Mouse (Mus musculus): ENCODE measurements at regions not wholly inside any gene's neighbourhood (a gene's known extent, or its start where the extent isn't known, plus 50 kb on each side); places are given as distances from the start of the nearest gene placed in this dataset.
A peak's percentile ranks its signal among the peaks of the same experiment; 100 is the strongest.

- no peak for TF ChIP-seq GATA1 (IDR thresholded peaks at IDR 0.05; ENCODE audit: low read length)
Measured at GRCm38 (mm10) chr5:64610562-64611405, 192.4 kb upstream of the Klf3 start.

GRCm38 (mm10) chr5:64612017-64612416, 191.2 kb upstream of the Klf3 start:
- no peak for TF ChIP-seq GATA1 (IDR thresholded peaks at IDR 0.05; ENCODE audit: low read length)

GRCm38 (mm10) chr5:64613696-64614095, 189.5 kb upstream of the Klf3 start:
- no peak for TF ChIP-seq GATA1 (IDR thresholded peaks at IDR 0.05; ENCODE audit: low read length)

- no peak for TF ChIP-seq GATA1 (IDR thresholded peaks at IDR 0.05; ENCODE audit: low read length)
Measured at GRCm38 (mm10) chr5:64618126-64618525, 185.1 kb upstream of the Klf3 start.

- no peak for TF ChIP-seq GATA1 (IDR thresholded peaks at IDR 0.05; ENCODE audit: low read length)
Measured at GRCm38 (mm10) chr5:64619752-64620151, 183.4 kb upstream of the Klf3 start.

- no peak for TF ChIP-seq GATA1 (IDR thresholded peaks at IDR 0.05; ENCODE audit: low read length)
Measured at GRCm38 (mm10) chr5:64620726-64621125, 182.5 kb upstream of the Klf3 start.

GRCm38 (mm10) chr5:64621386-64621785, 181.8 kb upstream of the Klf3 start:
- TF ChIP-seq GATA1 (IDR thresholded peaks at IDR 0.05; ENCODE audit: low read length), result no peak

- no peak for TF ChIP-seq GATA1 (IDR thresholded peaks at IDR 0.05; ENCODE audit: low read length)
Measured at GRCm38 (mm10) chr5:64623653-64624052, 179.5 kb upstream of the Klf3 start.

GRCm38 (mm10) chr5:64624205-64624604, 179.0 kb upstream of the Klf3 start:
- no peak for TF ChIP-seq GATA1 (IDR thresholded peaks at IDR 0.05; ENCODE audit: low read length)

- no peak for TF ChIP-seq GATA1 (IDR thresholded peaks at IDR 0.05; ENCODE audit: low read length)
Measured at GRCm38 (mm10) chr5:64625421-64625820, 177.8 kb upstream of the Klf3 start.

GRCm38 (mm10) chr5:64625841-64626298, 177.3 kb upstream of the Klf3 start:
- TF ChIP-seq GATA1 (IDR thresholded peaks at IDR 0.05; ENCODE audit: low read length), result peak; percentile 4

- TF ChIP-seq GATA1 (IDR thresholded peaks at IDR 0.05; ENCODE audit: low read length), result no peak
Measured at GRCm38 (mm10) chr5:64626351-64626750, 176.8 kb upstream of the Klf3 start.

GRCm38 (mm10) chr5:64630582-64630981, 172.6 kb upstream of the Klf3 start:
- no peak for TF ChIP-seq GATA1 (IDR thresholded peaks at IDR 0.05; ENCODE audit: low read length)

GRCm38 (mm10) chr5:64632171-64632570, 171.0 kb upstream of the Klf3 start:
- TF ChIP-seq GATA1 (IDR thresholded peaks at IDR 0.05; ENCODE audit: low read length), result no peak

- TF ChIP-seq GATA1 (IDR thresholded peaks at IDR 0.05; ENCODE audit: low read length), result no peak
Measured at GRCm38 (mm10) chr5:64634008-64634407, 169.2 kb upstream of the Klf3 start.

- TF ChIP-seq GATA1 (IDR thresholded peaks at IDR 0.05; ENCODE audit: low read length), result no peak
Measured at GRCm38 (mm10) chr5:64634721-64635120, 168.5 kb upstream of the Klf3 start.

- TF ChIP-seq GATA1 (IDR thresholded peaks at IDR 0.05; ENCODE audit: low read length), result no peak
Measured at GRCm38 (mm10) chr5:64636301-64636700, 166.9 kb upstream of the Klf3 start.

All from G1E-ER4 (cell line).